ENCODE assay signal across 18 mouse cellular contexts in genomic region chr13:24082153-24082552, GRCm38 (mm10).
DNase-seq lines count a peak whose midpoint lies in the region; ATAC-seq and TF ChIP-seq lines count a peak whose summit lies in the region.
"Had no signal": no experiment of that assay in that cellular context is flagged by ENCODE, and none has a peak within 500 bp of the region (broad histone marks: within the 10 kb centered on the region; RNA-seq: fewer than 3 reads in every experiment).

No protein-coding gene starts in this region.

- no peak for TF ChIP-seq CTCF in forebrain, postnatal 0 days (IDR thresholded peaks at IDR 0.05; ENCODE audit: low read depth)
- TF ChIP-seq CTCF in layer of hippocampus, adult 2 months (conservative IDR thresholded peaks at IDR 0.05): no peak

- no peak overlapping the region for H3K4me3 ChIP-seq in forebrain, embryonic 13.5 days
- H3K4me3 ChIP-seq in forebrain, embryonic 14.5 days (ENCODE audit: low read depth, low read length): no peak overlapping the region
- H3K4me3 ChIP-seq in forebrain, postnatal 0 days (ENCODE audit: low read depth, low read length): no peak overlapping the region
- H3K4me3 ChIP-seq in forebrain, embryonic 10.5 days: no peak overlapping the region
- no peak overlapping the region for H3K4me3 ChIP-seq in layer of hippocampus, adult 2 months
- H3K4me3 ChIP-seq: gastrocnemius, adult 2 months; hindbrain, embryonic 12.5 days had no signal

- H3K36me3 ChIP-seq in forebrain, embryonic 13.5 days (ENCODE audit: poor library complexity, severe bottlenecking): peaks cover 2% of the 10 kb centered on the region; the same call in 1 of the 2 replicates
- no peaks in the 10 kb centered on the region for H3K36me3 ChIP-seq in forebrain, embryonic 14.5 days (ENCODE audit: control insufficient read depth, insufficient read depth, low read length)
- H3K36me3 ChIP-seq in forebrain, postnatal 0 days (ENCODE audit: insufficient read depth): peaks cover 5% of the 10 kb centered on the region
- H3K36me3 ChIP-seq in forebrain, embryonic 10.5 days (replicated peaks): no peaks in the 10 kb centered on the region
- H3K36me3 ChIP-seq: hindbrain, embryonic 12.5 days had no signal

- no peaks in the 10 kb centered on the region for H3K27me3 ChIP-seq in forebrain, embryonic 13.5 days
- H3K27me3 ChIP-seq in forebrain, embryonic 14.5 days (replicated peaks; ENCODE audit: control insufficient read depth, insufficient read depth, low read length): no peaks in the 10 kb centered on the region
- H3K27me3 ChIP-seq in forebrain, postnatal 0 days (ENCODE audit: insufficient read depth, low read length): no peaks in the 10 kb centered on the region
- no peaks in the 10 kb centered on the region for H3K27me3 ChIP-seq in forebrain, embryonic 10.5 days (ENCODE audit: poor library complexity, severe bottlenecking)
- H3K27me3 ChIP-seq: hindbrain, embryonic 12.5 days had no signal

- no peak overlapping the region for H3K4me2 ChIP-seq in forebrain, embryonic 13.5 days
- H3K4me2 ChIP-seq in forebrain, embryonic 14.5 days (ENCODE audit: low read length): no peak overlapping the region
- H3K4me2 ChIP-seq in forebrain, postnatal 0 days (ENCODE audit: low read depth): no peak overlapping the region
- H3K4me2 ChIP-seq: heart, embryonic 11.5 days; hindbrain, embryonic 12.5 days had no signal

- H3K27ac ChIP-seq in forebrain, embryonic 13.5 days: no peak overlapping the region
- H3K27ac ChIP-seq in forebrain, embryonic 14.5 days (ENCODE audit: low read depth, low read length): no peak overlapping the region
- 0 out of 2 replicates have a peak overlapping the region, but pooled peaks have one; percentile 23 for H3K27ac ChIP-seq in forebrain, postnatal 0 days (ENCODE audit: low read depth, low read length)
- H3K27ac ChIP-seq in forebrain, embryonic 10.5 days: no peak overlapping the region
- peak overlapping the region; percentile 8; the same call in 1 of the 2 replicates for H3K27ac ChIP-seq in layer of hippocampus, adult 2 months
- H3K27ac ChIP-seq: gastrocnemius, adult 2 months; hindbrain, embryonic 12.5 days; hindbrain, postnatal 0 days had no signal

- no peaks in the 10 kb centered on the region for H3K9me3 ChIP-seq in forebrain, embryonic 13.5 days (replicated peaks)
- H3K9me3 ChIP-seq in forebrain, embryonic 14.5 days (replicated peaks; ENCODE audit: control insufficient read depth, low read length): no peaks in the 10 kb centered on the region
- no peaks in the 10 kb centered on the region for H3K9me3 ChIP-seq in forebrain, postnatal 0 days (ENCODE audit: low read length)
- H3K9me3 ChIP-seq in forebrain, embryonic 10.5 days: no peaks in the 10 kb centered on the region
- H3K9me3 ChIP-seq: hindbrain, embryonic 12.5 days had no signal

- no peak for DNase-seq in forebrain, embryonic 14.5 days (ENCODE audit: low spot score)
- DNase-seq in forebrain, postnatal 0 days: no peak
- no peak for DNase-seq in forebrain, embryonic 10.5 days (ENCODE audit: extremely low spot score, low spot score)
- no peak for DNase-seq in layer of hippocampus, adult 2 months (ENCODE audit: low spot score in 2 of 2)
- DNase-seq in layer of hippocampus, adult 9-11 months: no peak
- DNase-seq: adrenal gland, adult 2 months; adrenal gland, postnatal 14 days; gastrocnemius, adult 2 months; gastrocnemius, postnatal 14 days; kidney, adult 18-20 months; kidney, adult 9 months had no signal

- H3K4me1 ChIP-seq in forebrain, embryonic 13.5 days: no peaks in the 10 kb centered on the region
- H3K4me1 ChIP-seq in forebrain, embryonic 14.5 days (ENCODE audit: control insufficient read depth, insufficient read depth, low read length): no peaks in the 10 kb centered on the region
- H3K4me1 ChIP-seq in forebrain, postnatal 0 days (ENCODE audit: insufficient read depth): no peaks in the 10 kb centered on the region
- no peaks in the 10 kb centered on the region for H3K4me1 ChIP-seq in forebrain, embryonic 10.5 days
- H3K4me1 ChIP-seq: hindbrain, embryonic 12.5 days had no signal

- WGBS in forebrain, embryonic 13.5 days: 80% methylated on average over 4 of the region's 4 CpGs
- 73% methylated on average over 4 of the region's 4 CpGs for WGBS in forebrain, embryonic 14.5 days
- WGBS in forebrain, postnatal 0 days: 59% methylated on average over 4 of the region's 4 CpGs
- WGBS in forebrain, embryonic 10.5 days: 84% methylated on average over 4 of the region's 4 CpGs

- ATAC-seq in forebrain, embryonic 13.5 days: peak; percentile 24; the same call in 1 of the 2 replicates
- no peak for ATAC-seq in forebrain, embryonic 14.5 days
- peak; percentile 61 for ATAC-seq in forebrain, postnatal 0 days
- ATAC-seq: CD4-positive, CD25-positive, alpha-beta regulatory T cell, adult 4 months; hindbrain, postnatal 0 days; inflammation-experienced regulatory T-cells, adult 6 months; intestine, embryonic 16.5 days had no signal

- no peak overlapping the region for H3K9ac ChIP-seq in forebrain, embryonic 13.5 days
- no peak overlapping the region for H3K9ac ChIP-seq in forebrain, embryonic 14.5 days (ENCODE audit: low read length)
- no peak overlapping the region for H3K9ac ChIP-seq in forebrain, postnatal 0 days
- H3K9ac ChIP-seq: hindbrain, embryonic 12.5 days had no signal

Comparison
In these comparisons a context has a peak if more than half of its experiments do, and no peak if none do; other contexts are left out.
1. H3K27ac ChIP-seq: peak in forebrain, postnatal 0 days (single experiment) and layer of hippocampus, adult 2 months (single experiment); none in forebrain, embryonic 13.5 days (single experiment), forebrain, embryonic 14.5 days (single experiment) and forebrain, embryonic 10.5 days (single experiment).